Mouse (Mus musculus) adrenal gland (tissue): ENCODE data around the gene Aggf1.
"Not testable (repeated sequence)": the region's sequence is repeated elsewhere in the genome, so short reads cannot be mapped to it uniquely, and the experiment has no call there.

ENCODE experiments used
- intact Hi-C: fragments of 180-260 bp; cut with DNase I; formaldehyde crosslinking; loops from one replicate; pipeline ENCODE4 v1.15.1; 2025
- long read RNA-seq, 2 experiments: library from polyadenylated mRNA; unstranded; transcript quantifications; one replicate each; pipeline ENCODE4 v2.0.0; 2020; ENCODE audit warnings: borderline replicate concordance in 1 of 2; ENCODE audit not compliant: insufficient replicate concordance in 1 of 2

Gene Aggf1
- long read RNA-seq, experiment 1, transcript Aggf1-201 (14 exons, 3,249 nt), result major isoform, 20 of 37 reads
- long read RNA-seq, experiment 1, partial matches to known transcripts, result 16 of 37 reads
- long read RNA-seq, experiment 1, other reads (novel, unspliced or antisense), result 0 of 37 reads
- long read RNA-seq, experiment 2, transcript Aggf1-201 (14 exons, 3,249 nt), result major isoform, 16 of 62 reads
- long read RNA-seq, experiment 2, partial matches to known transcripts, result 46 of 62 reads
- long read RNA-seq, experiment 2, other reads (novel, unspliced or antisense), result 0 of 62 reads

GRCm38 (mm10) chr13:95374701-95375553 lies at the start of gene Aggf1:
Gene Aggf1 (minus strand): TSS chr13:95375352.
- intact Hi-C loops, result no loop called here

GRCm38 (mm10) chr13:95424932-95425331 lies 49.8 kb upstream of the Aggf1 start:
- intact Hi-C loops, result no loop called here

- intact Hi-C loops, result no loop called here
These were observed 44.1 kb upstream of the Aggf1 start for GRCm38 (mm10) chr13:95419204-95419749.

- intact Hi-C loops, result no loop called here
These were observed 43.5 kb upstream of the Aggf1 start for GRCm38 (mm10) chr13:95418575-95419203.

GRCm38 (mm10) chr13:95412257-95412656 lies 37.1 kb upstream of the Aggf1 start:
- intact Hi-C loops, result no loop called here

GRCm38 (mm10) chr13:95393242-95393641 lies 18.1 kb upstream of the Aggf1 start:
- intact Hi-C loops, result no loop called here

- intact Hi-C loops, result loop anchor here (1.0 kb wide), 1 partner anchor 91 kb away; no protein-coding TSS in a partner anchor
These were observed 15.0 kb upstream of the Aggf1 start for GRCm38 (mm10) chr13:95389866-95390865.

GRCm38 (mm10) chr13:95388226-95388625 lies 13.1 kb upstream of the Aggf1 start:
- intact Hi-C loops, result no loop called here

GRCm38 (mm10) chr13:95382418-95382817 lies 7.3 kb upstream of the Aggf1 start:
- intact Hi-C loops, result no loop called here

- intact Hi-C loops, result no loop called here
These were observed 3.5 kb upstream of the Aggf1 start for GRCm38 (mm10) chr13:95378696-95379095.

GRCm38 (mm10) chr13:95376689-95377289 lies 1.6 kb upstream of the Aggf1 start:
- intact Hi-C loops, result not testable (repeated sequence)

GRCm38 (mm10) chr13:95375554-95375914 lies 382 bp upstream of the Aggf1 start:
- intact Hi-C loops, result no loop called here

GRCm38 (mm10) chr13:95366356-95366755 lies 8.8 kb downstream of the Aggf1 start:
- intact Hi-C loops, result no loop called here

GRCm38 (mm10) chr13:95363440-95363839 lies 11.7 kb downstream of the Aggf1 start:
- intact Hi-C loops, result loop anchor here (5.0 kb wide), 1 partner anchor 1226 kb away; no protein-coding TSS in a partner anchor

GRCm38 (mm10) chr13:95358223-95358622 lies 16.9 kb downstream of the Aggf1 start:
- intact Hi-C loops, result no loop called here

- intact Hi-C loops, result loop anchor here (5.0 kb wide), 1 partner anchor 331 kb away; no protein-coding TSS in a partner anchor
These were observed 26.7 kb downstream of the Aggf1 start for GRCm38 (mm10) chr13:95348476-95348875.

GRCm38 (mm10) chr13:95347018-95347696 lies 28.0 kb downstream of the Aggf1 start:
- intact Hi-C loops, result loop anchor here (5.0 kb wide), 1 partner anchor 330 kb away; no protein-coding TSS in a partner anchor

GRCm38 (mm10) chr13:95345869-95346268 lies 29.3 kb downstream of the Aggf1 start:
- intact Hi-C loops, result loop anchor here (5.0 kb wide), 1 partner anchor 329 kb away; no protein-coding TSS in a partner anchor

GRCm38 (mm10) chr13:95343470-95343869 lies 31.7 kb downstream of the Aggf1 start:
- intact Hi-C loops, result no loop called here
